In the genomic region with DNA sequence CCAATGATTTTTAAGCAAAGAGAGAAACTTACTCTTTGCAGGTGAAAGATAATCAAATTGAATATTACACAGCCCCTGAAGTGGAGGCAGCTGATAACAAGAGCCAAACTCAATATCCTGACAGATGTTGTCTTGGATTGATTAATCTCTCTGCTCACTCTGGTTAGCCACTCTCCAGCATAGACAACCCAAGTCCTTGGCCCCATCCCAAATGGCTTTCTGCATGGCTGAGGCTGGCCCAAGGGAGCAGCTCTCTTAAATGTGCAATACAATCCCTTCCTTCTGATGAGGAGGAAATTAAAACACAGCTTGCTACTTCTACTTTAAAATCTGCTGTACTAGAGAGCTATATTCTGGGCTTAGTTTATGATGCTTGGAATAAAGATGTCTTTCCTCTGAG, we compare ENCODE assay signal across 15 mouse cellular contexts.
A peak's percentile ranks its signal among the peaks of the same experiment; 100 is the strongest.
DNase-seq lines count a peak whose midpoint lies in the region; ATAC-seq and TF ChIP-seq lines count a peak whose summit lies in the region.
"Had no signal": no experiment of that assay in that cellular context is flagged by ENCODE, and none has a peak within 500 bp of the region (broad histone marks: within the 10 kb centered on the region; RNA-seq: fewer than 3 reads in every experiment).

No protein-coding gene starts in this region.

- H3K36me3 ChIP-seq in hindbrain, embryonic 16.5 days (ENCODE audit: control insufficient read depth, insufficient read depth, low read length), result no peaks in the 10 kb centered on the region
- H3K36me3 ChIP-seq in hindbrain, embryonic 14.5 days (replicated peaks; ENCODE audit: control insufficient read depth, insufficient read depth), result no peaks in the 10 kb centered on the region
- H3K36me3 ChIP-seq in stomach, postnatal 0 days (ENCODE audit: control insufficient read depth, insufficient read depth, low read length), result no peaks in the 10 kb centered on the region
- H3K36me3 ChIP-seq: embryonic facial prominence, embryonic 13.5 days; hindbrain, embryonic 12.5 days; stomach, embryonic 15.5 days had no signal

- H3K27me3 ChIP-seq in hindbrain, embryonic 16.5 days (replicated peaks; ENCODE audit: control insufficient read depth, insufficient read depth, low read length), result no peaks in the 10 kb centered on the region
- H3K27me3 ChIP-seq in hindbrain, embryonic 14.5 days (ENCODE audit: control insufficient read depth, insufficient read depth, low read length), result no peaks in the 10 kb centered on the region
- no peaks in the 10 kb centered on the region for H3K27me3 ChIP-seq in stomach, postnatal 0 days (ENCODE audit: control insufficient read depth, insufficient read depth, low read length)
- H3K27me3 ChIP-seq: embryonic facial prominence, embryonic 13.5 days; forebrain, embryonic 13.5 days; hindbrain, embryonic 12.5 days; Patski; stomach, embryonic 15.5 days had no signal

- H3K27ac ChIP-seq in hindbrain, embryonic 16.5 days (ENCODE audit: low read depth, low read length), result no peak overlapping the region
- H3K27ac ChIP-seq in hindbrain, embryonic 14.5 days, result no peak overlapping the region
- no peak overlapping the region for H3K27ac ChIP-seq in stomach, postnatal 0 days (replicated peaks)
- H3K27ac ChIP-seq: embryonic facial prominence, embryonic 13.5 days; forebrain, embryonic 13.5 days; hindbrain, embryonic 12.5 days; stomach, embryonic 15.5 days had no signal

- no peaks in the 10 kb centered on the region for H3K9me3 ChIP-seq in hindbrain, embryonic 16.5 days (ENCODE audit: control insufficient read depth, low read length)
- H3K9me3 ChIP-seq in hindbrain, embryonic 14.5 days (ENCODE audit: control insufficient read depth, low read length), result no peaks in the 10 kb centered on the region
- H3K9me3 ChIP-seq in stomach, postnatal 0 days (ENCODE audit: control insufficient read depth, low read length), result no peaks in the 10 kb centered on the region
- H3K9me3 ChIP-seq: embryonic facial prominence, embryonic 13.5 days; forebrain, embryonic 13.5 days; hindbrain, embryonic 12.5 days; stomach, embryonic 15.5 days had no signal

- no peak for TF ChIP-seq CTCF in stomach, postnatal 0 days (IDR thresholded peaks at IDR 0.05; ENCODE audit: low read depth)

- intact Hi-C loops in heart, postnatal 14 days (cut with DNase I), result no loop called here

- no peaks in the 10 kb centered on the region for H3K4me1 ChIP-seq in hindbrain, embryonic 16.5 days (ENCODE audit: control insufficient read depth, insufficient read depth, low read depth, low read length)
- peaks cover 4% of the 10 kb centered on the region for H3K4me1 ChIP-seq in hindbrain, embryonic 14.5 days (replicated peaks; ENCODE audit: control insufficient read depth, insufficient read depth, low read length)
- no peaks in the 10 kb centered on the region for H3K4me1 ChIP-seq in stomach, postnatal 0 days (replicated peaks; ENCODE audit: control insufficient read depth, insufficient read depth)
- H3K4me1 ChIP-seq: stomach, embryonic 15.5 days had no signal

- no peak overlapping the region for H3K4me2 ChIP-seq in hindbrain, embryonic 16.5 days (ENCODE audit: low read length)
- no peak overlapping the region for H3K4me2 ChIP-seq in hindbrain, embryonic 14.5 days (replicated peaks)
- no peak overlapping the region for H3K4me2 ChIP-seq in stomach, postnatal 0 days (replicated peaks; ENCODE audit: low read depth)
- H3K4me2 ChIP-seq: embryonic facial prominence, embryonic 13.5 days; forebrain, embryonic 13.5 days; hindbrain, embryonic 12.5 days; stomach, embryonic 15.5 days had no signal

- no peak for DNase-seq in hindbrain, embryonic 14.5 days (ENCODE audit: low spot score)
- peak; percentile 70 for DNase-seq in cerebellum, adult 9-10 months
- peak; percentile 21 to 24 for DNase-seq in heart, postnatal 14 days
- no peak for DNase-seq in stomach, postnatal 0 days (ENCODE audit: low spot score)
- DNase-seq in spleen, adult 18-20 months, result no peak
- DNase-seq: layer of hippocampus, adult 9-11 months; lung, adult 18-20 months; right cerebral cortex, postnatal 4 days had no signal

- H3K4me3 ChIP-seq in hindbrain, embryonic 16.5 days (ENCODE audit: low read length), result no peak overlapping the region
- H3K4me3 ChIP-seq in hindbrain, embryonic 14.5 days (replicated peaks; ENCODE audit: low read length), result no peak overlapping the region
- H3K4me3 ChIP-seq in stomach, postnatal 0 days (ENCODE audit: low read depth, low read length), result no peak overlapping the region
- H3K4me3 ChIP-seq: embryonic facial prominence, embryonic 13.5 days; forebrain, embryonic 13.5 days; hindbrain, embryonic 12.5 days; stomach, embryonic 15.5 days had no signal

- TF ChIP-seq EP300 in stomach, postnatal 0 days (optimal IDR thresholded peaks at IDR 0.05), result no peak

- ATAC-seq in hindbrain, embryonic 16.5 days, result peak; percentile 56; the same call in 1 of the 2 replicates
- ATAC-seq in hindbrain, embryonic 14.5 days (ENCODE audit: low FRiP score), result no peak
- peak; percentile 76 for ATAC-seq in cerebellum, adult (ENCODE audit: insufficient number of reproducible peaks, low FRiP score, low TSS enrichment)
- ATAC-seq in stomach, postnatal 0 days (ENCODE audit: low FRiP score, low TSS enrichment), result no peak
- ATAC-seq: forebrain, embryonic 13.5 days; Patski had no signal

- H3K9ac ChIP-seq in hindbrain, embryonic 16.5 days (ENCODE audit: low read depth, low read length), result no peak overlapping the region
- H3K9ac ChIP-seq in hindbrain, embryonic 14.5 days, result no peak overlapping the region
- H3K9ac ChIP-seq in stomach, postnatal 0 days (ENCODE audit: low read length), result no peak overlapping the region
- H3K9ac ChIP-seq: embryonic facial prominence, embryonic 13.5 days; forebrain, embryonic 13.5 days; hindbrain, embryonic 12.5 days; stomach, embryonic 15.5 days had no signal

Comparison
In these comparisons a context has a peak if more than half of its experiments do, and no peak if none do; other contexts are left out.
1. ATAC-seq: peak in hindbrain, embryonic 16.5 days (single experiment) and cerebellum, adult (single experiment); none in hindbrain, embryonic 14.5 days (single experiment) and stomach, postnatal 0 days (single experiment).
2. DNase-seq: peak in cerebellum, adult 9-10 months (single experiment) and heart, postnatal 14 days (2 of 2); none in hindbrain, embryonic 14.5 days (single experiment), stomach, postnatal 0 days (single experiment) and spleen, adult 18-20 months (0 of 2).